Mouse (Mus musculus): ENCODE measurements around the gene Stk31. TPM values are rescaled to one million over a fixed set of nuclear protein-coding genes. Genes with fewer than 3 reads are reported as not detected.

The Stk31 gene
- total and polyA plus RNA-seq, 3 experiments = not detected

DNA sequence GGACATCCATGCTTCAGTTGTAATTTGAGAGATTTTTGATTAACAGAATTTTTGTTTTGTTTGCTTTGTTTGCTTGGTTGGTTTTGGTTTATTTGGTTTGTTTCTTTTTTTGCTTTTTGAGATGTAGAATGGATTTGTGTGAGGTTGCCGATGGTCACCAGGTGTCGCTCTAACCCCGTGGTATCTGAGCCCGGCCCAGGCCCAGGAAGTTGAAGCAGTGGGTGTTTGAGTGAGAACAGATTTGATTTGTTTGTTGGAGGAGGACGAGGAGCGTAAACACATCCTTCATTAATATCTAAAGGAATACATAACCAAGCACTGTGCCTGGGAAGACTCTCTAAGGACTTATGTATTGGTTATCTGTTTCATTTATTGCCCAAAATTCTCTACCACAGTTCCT is 123.6 kb downstream of the Stk31 start:
- no peaks in the 10 kb centered on the region for H3K79me2 ChIP-seq (ENCODE audit: control insufficient read depth, insufficient read depth, low read length, poor library complexity)
- DNase-seq (ENCODE audit: low read depth, low spot score) = peak; percentile 53
- H3K27ac ChIP-seq (ENCODE audit: control insufficient read depth, low read depth, low read length) = no peak overlapping the region
- H3K4me3 ChIP-seq (ENCODE audit: control insufficient read depth in 1 of 2, insufficient read depth in 1 of 2, low read depth in 2 of 2, low read length in 2 of 2) = no peak overlapping the region
- H3K9me3 ChIP-seq (replicated peaks; ENCODE audit: insufficient read depth, low read length) = no peaks in the 10 kb centered on the region
- TF ChIP-seq ZNF384 (IDR thresholded peaks at IDR 0.05; ENCODE audit: low read depth, low read length) (no peak), ZC3H11A (IDR thresholded peaks at IDR 0.05; ENCODE audit: low read depth, low read length) (peak; percentile 82), GABPA (IDR thresholded peaks at IDR 0.05; ENCODE audit: low read depth, low read length) (no peak), MAFK (IDR thresholded peaks at IDR 0.05; ENCODE audit: borderline replicate concordance, low read depth, low read length) (no peak), POLR2A (IDR thresholded peaks at IDR 0.05; ENCODE audit: control insufficient read depth in 1 of 2, insufficient read depth in 1 of 2, low read depth in 1 of 2, low read length in 2 of 2, poor library complexity in 1 of 2) (no peak), USF2 (IDR thresholded peaks at IDR 0.05; ENCODE audit: borderline replicate concordance in 1 of 2, insufficient read depth in 1 of 2, low read depth in 1 of 2, low read length in 2 of 2) (no peak), UBTF (IDR thresholded peaks at IDR 0.05; ENCODE audit: borderline replicate concordance, insufficient read depth, low read depth, low read length) (no peak), POLR2AphosphoS5 (IDR thresholded peaks at IDR 0.05; ENCODE audit: borderline replicate concordance, low read depth, low read length) (no peak), RCOR1 (IDR thresholded peaks at IDR 0.05; ENCODE audit: low read depth, low read length) (no peak), TAL1 (IDR thresholded peaks at IDR 0.05; ENCODE audit: low read length) (no peak), CTCF (IDR thresholded peaks at IDR 0.05 in 2 of 3, conservative IDR thresholded peaks at IDR 0.05 in 1 of 3; ENCODE audit: control insufficient read depth in 1 of 3, insufficient read depth in 1 of 3, low read depth in 2 of 3, low read length in 3 of 3, poor library complexity in 1 of 3, severe bottlenecking in 1 of 3) (peak; percentile 52 to 89 (median 88)), RAD21 (IDR thresholded peaks at IDR 0.05; ENCODE audit: low read depth, low read length) (peak; percentile 90), ZMIZ1 (IDR thresholded peaks at IDR 0.05; ENCODE audit: low read depth, low read length) (no peak), SMC3 (IDR thresholded peaks at IDR 0.05; ENCODE audit: low read depth, low read length) (peak; percentile 88), ZKSCAN1 (IDR thresholded peaks at IDR 0.05; ENCODE audit: low read depth, low read length) (no peak), EP300 (IDR thresholded peaks at IDR 0.05; ENCODE audit: low read depth in 1 of 2, low read length in 2 of 2) (no peak), USF1 (IDR thresholded peaks at IDR 0.05; ENCODE audit: low read depth, low read length) (no peak), MYB (IDR thresholded peaks at IDR 0.05; ENCODE audit: low read depth, low read length) (no peak), E2F4 (IDR thresholded peaks at IDR 0.05; ENCODE audit: borderline replicate concordance, low read depth, low read length) (no peak), POLR2AphosphoS2 (IDR thresholded peaks at IDR 0.05; ENCODE audit: low read length) (no peak), HCFC1 (IDR thresholded peaks at IDR 0.05; ENCODE audit: low read depth, low read length) (no peak), TBP (IDR thresholded peaks at IDR 0.05; ENCODE audit: low read depth, low read length) (no peak)
- H3K4me1 ChIP-seq (ENCODE audit: control insufficient read depth in 1 of 2, insufficient read depth in 2 of 2, low read length in 2 of 2) = no peaks in the 10 kb centered on the region
- H3K9ac ChIP-seq (ENCODE audit: control insufficient read depth, low read depth, low read length, poor library complexity, severe bottlenecking) = no peak overlapping the region
- no peaks in the 10 kb centered on the region for H3K27me3 ChIP-seq (ENCODE audit: control insufficient read depth in 1 of 2, insufficient read depth in 2 of 2, low read length in 2 of 2)
- H3K36me3 ChIP-seq (ENCODE audit: control insufficient read depth in 1 of 2, insufficient read depth in 2 of 2, low read length in 2 of 2) = no peaks in the 10 kb centered on the region

Other genes starting within 250 kb of the Stk31 start
- gene Igf2bp3, start 180.6 kb upstream of the Stk31 start, total RNA-seq (2012; rRNA removed) = 0.12 and 0.13 TPM in 2 replicates
- gene Igf2bp3, start 180.6 kb upstream of the Stk31 start, polyA plus RNA-seq (2012; ENCODE audit: insufficient read depth in 1 of 2, insufficient read length in 2 of 2, low read depth in 1 of 2, low replicate concordance in 2 of 2, missing spikeins in 1 of 2) = under 1 TPM in 1 of 2 experiments, not detected in 1; 0.29 TPM
- 108 and 114 TPM in 2 replicates for gene Tra2a, start 131.6 kb upstream of the Stk31 start, total RNA-seq (2012; rRNA removed)
- 10 to 100 TPM in 1 of 2 experiments, not detected in 1; 85.2 TPM for gene Tra2a, start 131.6 kb upstream of the Stk31 start, polyA plus RNA-seq (2012; ENCODE audit: insufficient read depth in 1 of 2, insufficient read length in 2 of 2, low read depth in 1 of 2, low replicate concordance in 2 of 2, missing spikeins in 1 of 2)
- 3.9 and 4.4 TPM in 2 replicates for gene Ccdc126, start 76.3 kb upstream of the Stk31 start, total RNA-seq (2012; rRNA removed)
- gene Ccdc126, start 76.3 kb upstream of the Stk31 start, polyA plus RNA-seq (2012; ENCODE audit: insufficient read depth in 1 of 2, insufficient read length in 2 of 2, low read depth in 1 of 2, low replicate concordance in 2 of 2, missing spikeins in 1 of 2) = 1 to 10 TPM in 1 of 2 experiments, not detected in 1; 3.8 TPM
- gene Fam221a, start 27.9 kb upstream of the Stk31 start, total RNA-seq (2012; rRNA removed) = not detected in 2 replicates
- under 1 TPM in 1 of 2 experiments, not detected in 1; 0.08 TPM for gene Fam221a, start 27.9 kb upstream of the Stk31 start, polyA plus RNA-seq (2012; ENCODE audit: insufficient read depth in 1 of 2, insufficient read length in 2 of 2, low read depth in 1 of 2, low replicate concordance in 2 of 2, missing spikeins in 1 of 2)